Comparison of ENCODE assay signal across 8 mouse cellular contexts in the genomic region with DNA sequence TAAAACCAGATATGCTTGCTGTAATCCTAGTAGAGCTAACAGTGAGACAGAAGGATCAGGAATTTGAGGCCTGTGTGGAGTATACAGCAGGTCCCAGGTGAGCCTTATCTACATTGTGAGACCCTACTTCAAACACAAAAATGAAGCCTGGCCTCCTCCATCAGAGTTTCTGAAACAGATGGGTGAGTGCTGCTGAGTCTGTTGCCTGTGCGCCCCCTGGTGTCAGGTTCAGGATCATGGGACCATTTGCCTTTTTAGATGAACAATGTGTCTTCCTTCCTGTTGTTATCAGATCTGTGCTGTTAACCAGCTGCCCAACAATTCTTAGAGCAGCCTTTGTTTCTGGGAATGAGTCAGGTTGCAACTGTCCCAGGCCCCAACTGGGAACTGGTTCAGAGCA. TPM values are rescaled to one million over a fixed set of nuclear protein-coding genes. Genes with fewer than 3 reads are reported as not detected.
A peak's percentile ranks its signal among the peaks of the same experiment; 100 is the strongest.
DNase-seq lines count a peak whose midpoint lies in the region; ATAC-seq and TF ChIP-seq lines count a peak whose summit lies in the region.
"Had no signal": no experiment of that assay in that cellular context is flagged by ENCODE, and none has a peak within 500 bp of the region (broad histone marks: within the 10 kb centered on the region; RNA-seq: fewer than 3 reads in every experiment).

No protein-coding gene starts in this region.

- no peak overlapping the region for H3K27ac ChIP-seq in MEL (ENCODE audit: control insufficient read depth, low read depth, low read length)
- H3K27ac ChIP-seq in embryonic facial prominence, embryonic 11.5 days (replicated peaks; ENCODE audit: low read depth, low read length), result no peak overlapping the region
- H3K27ac ChIP-seq: liver, embryonic 15.5 days had no signal

- no peak overlapping the region for H3K4me3 ChIP-seq in MEL (ENCODE audit: control insufficient read depth in 1 of 2, insufficient read depth in 1 of 2, low read depth in 2 of 2, low read length in 2 of 2)
- no peak overlapping the region for H3K4me3 ChIP-seq in embryonic facial prominence, embryonic 11.5 days (ENCODE audit: low read depth, low read length)
- H3K4me3 ChIP-seq: liver, embryonic 15.5 days had no signal

- ATAC-seq in embryonic facial prominence, embryonic 11.5 days (replicated peaks; ENCODE audit: insufficient number of reproducible peaks, low FRiP score, low TSS enrichment, low read depth), result no peak

- TF ChIP-seq POLR2A in MEL (IDR thresholded peaks at IDR 0.05; ENCODE audit: control insufficient read depth in 1 of 2, insufficient read depth in 1 of 2, low read depth in 1 of 2, low read length in 2 of 2, poor library complexity in 1 of 2), result no peak

- H3K27me3 ChIP-seq in MEL (ENCODE audit: control insufficient read depth in 1 of 2, insufficient read depth in 2 of 2, low read length in 2 of 2), result no peaks in the 10 kb centered on the region
- H3K27me3 ChIP-seq in embryonic facial prominence, embryonic 11.5 days (ENCODE audit: control insufficient read depth, insufficient read depth, low read length), result no peaks in the 10 kb centered on the region
- H3K27me3 ChIP-seq: liver, embryonic 15.5 days had no signal

- no peak overlapping the region for H3K9ac ChIP-seq in MEL (ENCODE audit: control insufficient read depth, low read depth, low read length, poor library complexity, severe bottlenecking)
- no peak overlapping the region for H3K9ac ChIP-seq in embryonic facial prominence, embryonic 11.5 days (replicated peaks; ENCODE audit: low read length)
- H3K9ac ChIP-seq: liver, embryonic 15.5 days had no signal

- TF ChIP-seq EP300 in MEL (IDR thresholded peaks at IDR 0.05; ENCODE audit: low read depth in 1 of 2, low read length in 2 of 2), result peak in 1 of 2 experiments; percentile 30; a peak in 1 of 4 replicates

- H3K36me3 ChIP-seq in MEL (ENCODE audit: control insufficient read depth in 1 of 2, insufficient read depth in 2 of 2, low read length in 2 of 2), result no peaks in the 10 kb centered on the region
- H3K36me3 ChIP-seq in embryonic facial prominence, embryonic 11.5 days (replicated peaks; ENCODE audit: control insufficient read depth, insufficient read depth, low read depth, low read length), result peaks cover 1% of the 10 kb centered on the region; the same call in 1 of the 2 replicates

- H3K9me3 ChIP-seq in MEL (replicated peaks; ENCODE audit: insufficient read depth, low read length), result no peaks in the 10 kb centered on the region
- no peaks in the 10 kb centered on the region for H3K9me3 ChIP-seq in embryonic facial prominence, embryonic 11.5 days (replicated peaks; ENCODE audit: control insufficient read depth, low read length)
- H3K9me3 ChIP-seq: liver, embryonic 15.5 days had no signal

- no peak overlapping the region for H3K4me2 ChIP-seq in embryonic facial prominence, embryonic 11.5 days (ENCODE audit: low read depth, low read length)
- H3K4me2 ChIP-seq: liver, embryonic 15.5 days had no signal

- peaks cover 0 to 5% of the 10 kb centered on the region in 2 experiments; a peak in 1 of 4 replicates for H3K4me1 ChIP-seq in MEL (ENCODE audit: control insufficient read depth in 1 of 2, insufficient read depth in 2 of 2, low read length in 2 of 2)
- no peaks in the 10 kb centered on the region for H3K4me1 ChIP-seq in embryonic facial prominence, embryonic 11.5 days (ENCODE audit: control insufficient read depth, insufficient read depth, low read length)
- H3K4me1 ChIP-seq: liver, embryonic 15.5 days had no signal

- peak; percentile 86 to 96 (median 86) for TF ChIP-seq CTCF in MEL (IDR thresholded peaks at IDR 0.05 in 2 of 3, conservative IDR thresholded peaks at IDR 0.05 in 1 of 3; ENCODE audit: control insufficient read depth in 1 of 3, insufficient read depth in 1 of 3, low read depth in 2 of 3, low read length in 3 of 3, poor library complexity in 1 of 3, severe bottlenecking in 1 of 3)

- WGBS in embryonic facial prominence, embryonic 11.5 days, result 4% methylated on average over 1 of the region's 1 CpGs

- no peaks in the 10 kb centered on the region for H3K79me2 ChIP-seq in MEL (ENCODE audit: control insufficient read depth, insufficient read depth, low read length, poor library complexity)

- DNase-seq in MEL (ENCODE audit: low read depth, low spot score), result peak; percentile 88
- peak; percentile 48 to 63 for DNase-seq in adrenal gland, postnatal 4 days (ENCODE audit: low spot score in 2 of 2)
- DNase-seq in embryonic facial prominence, embryonic 11.5 days (ENCODE audit: low spot score), result peak; percentile 81
- peak; percentile 81 for DNase-seq in heart, postnatal 4 days
- peak; percentile 81 to 91 for DNase-seq in layer of hippocampus, adult 8-10 months (ENCODE audit: low spot score in 2 of 2)
- peak; percentile 73 for DNase-seq in lung, postnatal 25 days (ENCODE audit: low spot score)
- peak; percentile 83 for DNase-seq in right cerebral cortex, adult 18-20 months

- peak; percentile 77 for TF ChIP-seq RAD21 in MEL (IDR thresholded peaks at IDR 0.05; ENCODE audit: low read depth, low read length)

TF ChIP-seq in MEL, 35 proteins besides CTCF, POLR2A, EP300 and RAD21:
- TF ChIP-seq POLR2AphosphoS5 (IDR thresholded peaks at IDR 0.05; ENCODE audit: borderline replicate concordance, low read depth, low read length), result no peak
- TF ChIP-seq SMC3 (IDR thresholded peaks at IDR 0.05; ENCODE audit: low read depth, low read length), result peak; percentile 96
- TF ChIP-seq TCF12 (IDR thresholded peaks at IDR 0.05; ENCODE audit: low read depth, low read length), result no peak
- peak; percentile 85 for TF ChIP-seq GATA1 (IDR thresholded peaks at IDR 0.05; ENCODE audit: low read depth, low read length)
- TF ChIP-seq ETS1 (IDR thresholded peaks at IDR 0.05; ENCODE audit: low read depth, low read length), result 0 out of 2 replicates have a peak, but pooled peaks have one; percentile 16
- peak; percentile 68 for TF ChIP-seq ZC3H11A (IDR thresholded peaks at IDR 0.05; ENCODE audit: low read depth, low read length)

RNA-seq across cellular contexts. Expression of a gene that starts 45.7 kb away (rescaled TPM):
- total RNA-seq in MEL (2012; rRNA removed), result 35.5 and 41.4 TPM in 2 replicates
- 100 to 1,000 TPM in 1 of 2 experiments, 10 to 100 TPM in 1; 79.0 to 488 TPM for polyA plus RNA-seq in MEL (2012; ENCODE audit: insufficient read depth in 1 of 2, insufficient read length in 2 of 2, low read depth in 1 of 2, low replicate concordance in 2 of 2, missing spikeins in 1 of 2)
- total RNA-seq in adrenal gland, postnatal 4 days (2021), result 100 to 1,000 TPM in 1 of 2 experiments, 10 to 100 TPM in 1; 90.4 to 100 TPM
- polyA plus RNA-seq in embryonic facial prominence, embryonic 11.5 days (2014; fragmentation: Nextera tagmentation; extraction: Ambion mirVana), result 190 and 193 TPM in 2 replicates
- 10 to 100 TPM; 64.3 to 66.5 TPM for total RNA-seq in heart, postnatal 4 days (2021)
- 10 to 100 TPM; 50.9 to 70.5 (median 62.2) TPM for total RNA-seq in layer of hippocampus, adult 8-10 months (2022)

RNA-seq across cellular contexts. Expression of a gene that starts 45.8 kb away (rescaled TPM):
- 113 and 126 TPM in 2 replicates for total RNA-seq in MEL (2012; rRNA removed)
- polyA plus RNA-seq in MEL (2012; ENCODE audit: insufficient read depth in 1 of 2, insufficient read length in 2 of 2, low read depth in 1 of 2, low replicate concordance in 2 of 2, missing spikeins in 1 of 2), result 100 to 1,000 TPM in 1 of 2 experiments, not detected in 1; 113 TPM
- total RNA-seq in adrenal gland, postnatal 4 days (2021), result 100 to 1,000 TPM; 102 to 111 TPM
- polyA plus RNA-seq in embryonic facial prominence, embryonic 11.5 days (2014; fragmentation: Nextera tagmentation; extraction: Ambion mirVana), result 161 and 171 TPM in 2 replicates
- 10 to 100 TPM; 78.0 to 81.8 TPM for total RNA-seq in heart, postnatal 4 days (2021)
- 100 to 1,000 TPM; 156 to 177 (median 173) TPM for total RNA-seq in layer of hippocampus, adult 8-10 months (2022)
